Mouse (Mus musculus): ENCODE measurements around the gene Wwc2.

GRCm38 (mm10) chr8:47970576-47970975 lies 20.1 kb downstream of the Wwc2 start:
- TF ChIP-seq ZC3H11A (IDR thresholded peaks at IDR 0.05; ENCODE audit: borderline replicate concordance, low read depth, low read length) (no peak), MAFK (IDR thresholded peaks at IDR 0.05; ENCODE audit: insufficient read depth, low read depth, low read length) (no peak)
